In the genomic region with DNA sequence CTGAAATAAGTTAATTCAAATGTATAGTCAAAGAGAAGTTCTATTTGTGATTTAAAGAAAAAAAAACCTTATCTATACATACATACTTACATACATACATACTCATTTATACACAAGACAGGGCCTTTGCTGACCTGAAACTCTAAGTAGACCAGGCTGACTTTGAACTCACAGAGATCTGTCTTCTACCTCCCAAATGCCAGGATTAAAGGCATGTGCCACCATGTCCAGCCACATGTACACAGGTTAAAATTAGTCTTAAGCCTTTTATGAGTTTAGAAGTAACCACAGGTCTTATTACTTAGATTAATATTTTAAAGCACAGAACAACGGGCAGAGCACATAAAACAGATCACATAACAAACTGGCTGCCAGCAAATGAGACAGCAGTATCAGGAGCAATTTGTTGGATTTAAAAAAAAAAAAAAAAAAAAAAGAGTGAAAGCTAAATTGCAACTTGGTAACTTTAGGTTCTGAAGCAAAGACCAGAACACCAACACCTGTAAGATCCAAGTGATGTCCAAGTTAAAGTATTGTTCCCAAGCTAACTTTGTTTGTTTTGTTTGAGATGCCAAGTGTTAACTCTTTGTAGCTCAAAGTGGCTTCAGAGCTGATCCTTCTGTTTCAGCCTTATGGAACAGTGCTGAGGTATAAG, we compare ENCODE assay signal across 28 mouse cellular contexts. TPM values are rescaled to one million over a fixed set of nuclear protein-coding genes. Genes with fewer than 3 reads are reported as not detected.
DNase-seq lines count a peak whose midpoint lies in the region; ATAC-seq and TF ChIP-seq lines count a peak whose summit lies in the region.
"Had no signal": no experiment of that assay in that cellular context is flagged by ENCODE, and none has a peak within 500 bp of the region (broad histone marks: within the 10 kb centered on the region; RNA-seq: fewer than 3 reads in every experiment).

No protein-coding gene starts in this region.

- DNase-seq in gastrocnemius, adult 2 months, result no peak
- DNase-seq in gastrocnemius, adult 18-20 months (ENCODE audit: low spot score), result no peak
- no peak for DNase-seq in stomach, postnatal 0 days (ENCODE audit: low spot score)
- no peak for DNase-seq in adipocyte (ENCODE audit: low spot score)
- no peak for DNase-seq in adrenal gland, adult 2 months
- DNase-seq: adrenal gland, postnatal 14 days; cerebellum, adult 2 months; cerebellum, postnatal 14 days; gastrocnemius, postnatal 25 days; heart, postnatal 4 days; kidney, adult 8-10 months; kidney, postnatal 4 days; right cerebral cortex, adult 18-20 months; thymus, postnatal 36 days had no signal

- no peaks in the 10 kb centered on the region for H3K27me3 ChIP-seq in megakaryocyte, embryonic 14.5 days (replicated peaks)
- no peaks in the 10 kb centered on the region for H3K27me3 ChIP-seq in stomach, postnatal 0 days (ENCODE audit: control insufficient read depth, insufficient read depth, low read length)
- H3K27me3 ChIP-seq: embryonic facial prominence, embryonic 15.5 days; forebrain, embryonic 12.5 days; hindbrain, embryonic 13.5 days; midbrain, embryonic 12.5 days; neural tube, embryonic 12.5 days; stomach, embryonic 15.5 days had no signal

- peak overlapping the region; percentile 43; the same call in 1 of the 2 replicates for H3K27ac ChIP-seq in gastrocnemius, adult 2 months
- 0 out of 2 replicates have a peak overlapping the region, but pooled peaks have one; percentile 30 for H3K27ac ChIP-seq in stomach, postnatal 0 days (replicated peaks)
- H3K27ac ChIP-seq: embryonic facial prominence, embryonic 10.5 days; embryonic facial prominence, embryonic 15.5 days; forebrain, embryonic 12.5 days; hindbrain, embryonic 13.5 days; kidney, postnatal 0 days; midbrain, embryonic 12.5 days; neural tube, embryonic 12.5 days had no signal

- intact Hi-C loops in gastrocnemius, adult 2 months (cut with DNase I), result no loop called here

- peaks cover 56% of the 10 kb centered on the region for H3K4me1 ChIP-seq in megakaryocyte, embryonic 14.5 days
- H3K4me1 ChIP-seq in stomach, postnatal 0 days (replicated peaks; ENCODE audit: control insufficient read depth, insufficient read depth), result no peaks in the 10 kb centered on the region
- H3K4me1 ChIP-seq: embryonic facial prominence, embryonic 10.5 days; embryonic facial prominence, embryonic 15.5 days; forebrain, embryonic 12.5 days; hindbrain, embryonic 13.5 days; midbrain, embryonic 12.5 days; neural tube, embryonic 12.5 days; stomach, embryonic 15.5 days had no signal

- ATAC-seq in megakaryocyte, adult 5-6 weeks (ENCODE audit: poor library complexity, severe bottlenecking), result no peak
- ATAC-seq in activated CD4-positive, CD25-positive, alpha-beta regulatory T cell, adult 4 months, result peak; percentile 2
- ATAC-seq in stomach, postnatal 0 days (ENCODE audit: low FRiP score, low TSS enrichment), result no peak
- ATAC-seq: intestine, embryonic 16.5 days had no signal

- no peak overlapping the region; the same call in 1 of the 2 replicates for H3K4me2 ChIP-seq in stomach, postnatal 0 days (replicated peaks; ENCODE audit: low read depth)
- H3K4me2 ChIP-seq: embryonic facial prominence, embryonic 15.5 days; forebrain, embryonic 12.5 days; heart, embryonic 11.5 days; hindbrain, embryonic 13.5 days; midbrain, embryonic 12.5 days; neural tube, embryonic 12.5 days; stomach, embryonic 15.5 days had no signal

- WGBS in stomach, postnatal 0 days, result 33% methylated on average over 1 of the region's 1 CpGs

- H3K36me3 ChIP-seq in megakaryocyte, embryonic 14.5 days (replicated peaks; ENCODE audit: low read length), result peaks cover 10% of the 10 kb centered on the region
- no peaks in the 10 kb centered on the region for H3K36me3 ChIP-seq in stomach, postnatal 0 days (ENCODE audit: control insufficient read depth, insufficient read depth, low read length)
- H3K36me3 ChIP-seq: midbrain, embryonic 12.5 days; stomach, embryonic 15.5 days had no signal

- H3K9ac ChIP-seq in stomach, postnatal 0 days (ENCODE audit: low read length), result no peak overlapping the region
- H3K9ac ChIP-seq: embryonic facial prominence, embryonic 15.5 days; forebrain, embryonic 12.5 days; hindbrain, embryonic 13.5 days; midbrain, embryonic 12.5 days; neural tube, embryonic 12.5 days; stomach, embryonic 15.5 days had no signal

- no peaks in the 10 kb centered on the region for H3K9me3 ChIP-seq in megakaryocyte, embryonic 14.5 days
- H3K9me3 ChIP-seq in stomach, postnatal 0 days (ENCODE audit: control insufficient read depth, low read length), result no peaks in the 10 kb centered on the region
- H3K9me3 ChIP-seq: embryonic facial prominence, embryonic 10.5 days; embryonic facial prominence, embryonic 15.5 days; forebrain, embryonic 12.5 days; hindbrain, embryonic 13.5 days; midbrain, embryonic 12.5 days; neural tube, embryonic 12.5 days; stomach, embryonic 15.5 days had no signal

- TF ChIP-seq CTCF in gastrocnemius, adult 2 months (IDR thresholded peaks at IDR 0.05), result no peak
- no peak for TF ChIP-seq CTCF in stomach, postnatal 0 days (IDR thresholded peaks at IDR 0.05; ENCODE audit: low read depth)

- no peak for TF ChIP-seq EP300 in stomach, postnatal 0 days (optimal IDR thresholded peaks at IDR 0.05)

- H3K4me3 ChIP-seq in gastrocnemius, adult 2 months, result no peak overlapping the region
- H3K4me3 ChIP-seq in megakaryocyte, embryonic 14.5 days (replicated peaks), result peak overlapping the region; percentile 79
- H3K4me3 ChIP-seq in stomach, postnatal 0 days (ENCODE audit: low read depth, low read length), result no peak overlapping the region
- H3K4me3 ChIP-seq: embryonic facial prominence, embryonic 10.5 days; embryonic facial prominence, embryonic 15.5 days; forebrain, embryonic 12.5 days; hindbrain, embryonic 13.5 days; midbrain, embryonic 12.5 days; myocyte; neural tube, embryonic 12.5 days; stomach, embryonic 15.5 days had no signal

RNA-seq across cellular contexts. Expression of gene Eif2a, which starts 9.5 kb away (rescaled TPM):
- 10 to 100 TPM; 48.9 to 54.8 TPM for total RNA-seq in gastrocnemius, adult 2 months (2021)
- total RNA-seq in gastrocnemius, adult 18-20 months (2021), result 10 to 100 TPM; 46.7 to 50.7 TPM
- polyA plus RNA-seq in megakaryocyte, embryonic 14.5 days (2012; ENCODE audit: insufficient read depth, low replicate concordance), result 0.65 and 3.2 TPM in 2 replicates
- 122 and 151 TPM in 2 replicates for total RNA-seq in megakaryocyte, adult 5-6 weeks (2015)
- total RNA-seq in megakaryocyte, adult 5-6 weeks (2017), result 75.9 and 80.9 TPM in 2 replicates
- polyA plus RNA-seq in activated CD4-positive, CD25-positive, alpha-beta regulatory T cell, adult 4 months (2017; shearing (Covaris generic)), result 10 to 100 TPM; 67.6 to 68.1 TPM
- 28.4 and 29.7 TPM in 2 replicates for polyA plus RNA-seq in stomach, postnatal 0 days (2015; fragmentation: Nextera tagmentation; extraction: Ambion mirVana)
- total RNA-seq in adrenal gland, adult 2 months (2021), result 10 to 100 TPM; 47.1 to 49.9 TPM
- polyA plus RNA-seq in adrenal gland, adult 2 months (2012; rRNA removed), result 0.74 and 1.0 TPM in 2 replicates

RNA-seq across cellular contexts. Expression of gene Serp1, which starts 9.6 kb away (rescaled TPM):
- 1 to 10 TPM; 6.4 to 8.0 TPM for total RNA-seq in gastrocnemius, adult 2 months (2021)
- total RNA-seq in gastrocnemius, adult 18-20 months (2021), result 1 to 10 TPM; 5.5 to 7.5 TPM
- polyA plus RNA-seq in megakaryocyte, embryonic 14.5 days (2012; ENCODE audit: insufficient read depth, low replicate concordance), result 47.6 and 71.3 TPM in 2 replicates
- 189 and 218 TPM in 2 replicates for total RNA-seq in megakaryocyte, adult 5-6 weeks (2015)
- 208 and 222 TPM in 2 replicates for total RNA-seq in megakaryocyte, adult 5-6 weeks (2017)
- polyA plus RNA-seq in activated CD4-positive, CD25-positive, alpha-beta regulatory T cell, adult 4 months (2017; shearing (Covaris generic)), result 10 to 100 TPM; 50.4 to 54.0 TPM
- polyA plus RNA-seq in stomach, postnatal 0 days (2015; fragmentation: Nextera tagmentation; extraction: Ambion mirVana), result 166 and 175 TPM in 2 replicates
- 100 to 1,000 TPM in 1 of 2 experiments, 10 to 100 TPM in 1; 96.4 to 103 TPM for total RNA-seq in adrenal gland, adult 2 months (2021)
- 104 and 105 TPM in 2 replicates for polyA plus RNA-seq in adrenal gland, adult 2 months (2012; rRNA removed)

Comparison
In these comparisons a context has a peak if more than half of its experiments do, and no peak if none do; other contexts are left out.
1. RNA of gene Serp1, which starts 9.6 kb away (total RNA-seq): 189 to 222 TPM in megakaryocyte, adult 5-6 weeks and 96.4 to 103 TPM in adrenal gland, adult 2 months; 6.4 to 8.0 TPM in gastrocnemius, adult 2 months and 5.5 to 7.5 TPM in gastrocnemius, adult 18-20 months; every median in the first group is over 10 times any median in the second.